1 mouse cellular context compared by ENCODE assay signal in genomic region chr11:4080219-4080618, GRCm38 (mm10).
TF ChIP-seq lines count a peak whose summit lies in the region.

No protein-coding gene starts in this region.

TF ChIP-seq in C2C12, 6 proteins besides CTCF, POLR2A, EP300 and RAD21:
- TF ChIP-seq CEBPB (IDR thresholded peaks at IDR 0.05; ENCODE audit: low read depth) = no peak
- no peak for TF ChIP-seq FOSL1 (IDR thresholded peaks at IDR 0.05; ENCODE audit: insufficient read depth, low read length, poor library complexity, severe bottlenecking)
- no peak for TF ChIP-seq MYOG (IDR thresholded peaks at IDR 0.05; ENCODE audit: control insufficient read depth, extremely low read depth, insufficient read length)
- TF ChIP-seq MYOD1 (IDR thresholded peaks at IDR 0.05; ENCODE audit: control insufficient read depth, insufficient read length, low read depth) = no peak
- no peak for TF ChIP-seq MAX (IDR thresholded peaks at IDR 0.05)
- no peak for TF ChIP-seq USF1 (IDR thresholded peaks at IDR 0.05; ENCODE audit: low read depth)
TF ChIP-seq in C2C12: peak in this region for 0.
